Mouse (Mus musculus): ENCODE data around the gene Tmprss11a. TPM values are rescaled to one million over a fixed set of nuclear protein-coding genes. Genes with fewer than 3 reads are reported as not detected.

The Tmprss11a gene
- polyA plus RNA-seq, 1 experiment from 2014 or later = not detected

DNA sequence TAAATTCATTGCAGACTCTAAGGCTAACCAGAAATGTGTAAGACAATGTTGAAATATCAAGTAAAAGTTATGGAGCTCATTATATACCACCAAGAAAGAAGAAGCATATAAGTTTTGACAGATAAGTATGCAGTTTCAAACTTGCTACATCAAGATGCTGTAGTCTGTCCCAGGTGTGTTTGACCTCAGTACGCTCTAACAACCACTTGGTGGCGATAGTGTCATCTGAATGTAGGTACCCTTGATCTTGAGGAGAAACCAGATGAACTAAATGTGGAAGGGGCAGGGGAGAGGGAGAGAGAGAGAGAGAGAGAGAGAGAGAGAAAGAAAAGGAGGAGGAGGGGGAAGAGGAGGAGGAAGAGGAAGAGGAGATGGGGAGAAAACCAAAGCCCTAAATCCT lies 36.1 kb downstream of the Tmprss11a start:
- Histone ChIP-seq H3K4me3 (ENCODE audit: low read length) (no peak overlapping the region), H3K4me1 (ENCODE audit: control insufficient read depth, insufficient read depth, low read length) (no peaks in the 10 kb centered on the region), H3K27me3 (ENCODE audit: control insufficient read depth, insufficient read depth, low read length) (no peaks in the 10 kb centered on the region), H3K9ac (ENCODE audit: low read depth, low read length) (no peak overlapping the region), H3K36me3 (ENCODE audit: control insufficient read depth, insufficient read depth, low read length) (no peaks in the 10 kb centered on the region), H3K27ac (ENCODE audit: low read depth, low read length) (no peak overlapping the region), H3K9me3 (ENCODE audit: control insufficient read depth, low read length) (no peaks in the 10 kb centered on the region), H3K4me2 (replicated peaks; ENCODE audit: low read depth, low read length) (no peak overlapping the region)
- ATAC-seq (ENCODE audit: low FRiP score, low TSS enrichment) = peak; percentile 71; the same call in 1 of the 2 replicates
- WGBS = 5% methylated on average over 2 of the region's 2 CpGs

DNA sequence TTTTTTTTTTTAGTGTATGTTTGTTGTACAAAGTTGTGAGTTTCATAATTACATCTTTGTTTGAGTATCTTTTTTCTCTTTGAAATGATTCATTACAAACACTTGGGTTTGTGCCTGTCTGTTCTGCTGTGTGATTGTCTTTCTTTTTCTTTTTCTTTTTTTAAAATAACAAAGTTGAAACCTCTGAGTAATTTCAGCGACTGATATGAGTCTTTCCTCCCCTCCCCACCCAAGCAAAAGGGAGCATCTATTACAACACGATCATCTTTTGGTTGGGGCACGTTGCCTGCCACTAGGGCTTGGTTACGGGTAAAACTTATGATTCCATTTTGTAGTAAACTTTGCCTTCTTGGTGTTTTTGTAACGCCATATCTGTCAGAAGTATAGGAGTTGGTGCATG lies 37.7 kb downstream of the Tmprss11a start:
- no peaks in the 10 kb centered on the region for H3K9me3 ChIP-seq (ENCODE audit: control insufficient read depth, low read length)

DNA sequence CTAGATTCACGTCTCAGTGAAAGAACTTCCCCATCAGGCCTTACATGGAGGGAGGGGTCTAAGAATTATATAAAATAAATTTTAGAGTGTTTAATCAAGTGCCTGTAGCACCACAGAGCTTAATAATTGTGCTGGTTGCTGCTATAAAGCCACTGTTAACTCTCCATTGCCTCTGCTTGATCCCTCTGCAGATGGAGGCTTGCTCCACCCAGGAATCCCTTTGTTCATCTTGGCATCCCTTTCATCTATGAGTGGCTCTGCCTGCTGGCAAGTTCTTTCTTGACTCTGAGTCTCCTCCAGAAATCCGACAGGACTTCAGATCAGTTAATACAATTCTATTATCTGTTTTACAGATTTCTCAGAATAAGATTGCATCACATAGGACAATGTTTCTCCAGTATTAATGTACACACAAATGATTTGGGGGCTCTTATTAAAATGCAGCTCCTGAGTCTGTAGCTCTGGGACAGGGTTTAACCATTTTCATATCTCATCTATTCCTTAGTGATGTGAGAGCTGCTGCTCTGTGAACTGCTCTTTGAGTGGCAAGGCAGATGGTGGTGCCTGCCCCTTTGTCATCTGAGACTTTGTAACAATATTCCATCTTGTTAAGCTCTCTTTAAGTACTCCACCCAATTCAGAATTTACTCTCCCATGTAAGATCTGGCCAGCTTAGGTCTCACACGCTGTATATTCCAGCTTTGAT lies 47.3 kb downstream of the Tmprss11a start:
- Histone ChIP-seq H3K4me2 (replicated peaks; ENCODE audit: low read depth, low read length) (no peak overlapping the region), H3K36me3 (ENCODE audit: control insufficient read depth, insufficient read depth, low read length) (no peaks in the 10 kb centered on the region), H3K4me1 (ENCODE audit: control insufficient read depth, insufficient read depth, low read length) (no peaks in the 10 kb centered on the region), H3K9ac (ENCODE audit: low read depth, low read length) (no peak overlapping the region), H3K27ac (ENCODE audit: low read depth, low read length) (no peak overlapping the region), H3K27me3 (ENCODE audit: control insufficient read depth, insufficient read depth, low read length) (no peaks in the 10 kb centered on the region), H3K4me3 (ENCODE audit: low read length) (no peak overlapping the region), H3K9me3 (ENCODE audit: control insufficient read depth, low read length) (no peaks in the 10 kb centered on the region)
- no peak for ATAC-seq (ENCODE audit: low FRiP score, low TSS enrichment)
- 44% methylated on average over 3 of the region's 3 CpGs for WGBS

More for the DNA sequence above, 37.7 kb downstream of the Tmprss11a start:
- Histone ChIP-seq H3K36me3 (ENCODE audit: control insufficient read depth, insufficient read depth, low read length) (no peaks in the 10 kb centered on the region), H3K27me3 (ENCODE audit: control insufficient read depth, insufficient read depth, low read length) (no peaks in the 10 kb centered on the region), H3K4me3 (ENCODE audit: low read length) (no peak overlapping the region), H3K4me2 (replicated peaks; ENCODE audit: low read depth, low read length) (no peak overlapping the region), H3K4me1 (ENCODE audit: control insufficient read depth, insufficient read depth, low read length) (no peaks in the 10 kb centered on the region), H3K27ac (ENCODE audit: low read depth, low read length) (no peak overlapping the region), H3K9ac (ENCODE audit: low read depth, low read length) (no peak overlapping the region)
- 77% methylated on average over 5 of the region's 5 CpGs for WGBS
- no peak for ATAC-seq (ENCODE audit: low FRiP score, low TSS enrichment)

DNA sequence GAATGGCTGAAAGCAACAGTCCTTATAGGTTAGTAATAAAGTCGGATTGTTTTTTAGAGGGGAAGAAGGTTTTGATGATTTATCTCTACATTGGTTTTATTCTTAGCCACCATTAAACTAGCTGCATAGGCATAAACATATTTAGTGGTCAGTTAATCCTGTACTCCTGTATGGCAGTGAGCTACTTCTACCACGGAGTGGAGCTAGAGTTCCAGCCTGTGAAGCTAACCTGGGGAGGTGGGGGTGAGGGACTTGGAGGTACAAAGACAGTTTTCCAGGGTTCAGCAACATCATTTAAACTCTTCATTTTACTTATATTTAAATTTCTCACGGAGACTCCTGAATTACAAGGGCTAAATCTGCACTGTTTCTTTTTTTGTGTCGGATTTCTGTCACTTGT lies 49.3 kb downstream of the Tmprss11a start:
- Histone ChIP-seq H3K9ac (ENCODE audit: low read depth, low read length) (no peak overlapping the region), H3K36me3 (ENCODE audit: control insufficient read depth, insufficient read depth, low read length) (no peaks in the 10 kb centered on the region), H3K4me3 (ENCODE audit: low read length) (no peak overlapping the region), H3K4me1 (ENCODE audit: control insufficient read depth, insufficient read depth, low read length) (no peaks in the 10 kb centered on the region), H3K4me2 (replicated peaks; ENCODE audit: low read depth, low read length) (no peak overlapping the region), H3K9me3 (ENCODE audit: control insufficient read depth, low read length) (no peaks in the 10 kb centered on the region), H3K27ac (ENCODE audit: low read depth, low read length) (no peak overlapping the region), H3K27me3 (ENCODE audit: control insufficient read depth, insufficient read depth, low read length) (no peaks in the 10 kb centered on the region)
- ATAC-seq (ENCODE audit: low FRiP score, low TSS enrichment) = no peak
- WGBS = 22% methylated on average over 4 of the region's 4 CpGs

DNA sequence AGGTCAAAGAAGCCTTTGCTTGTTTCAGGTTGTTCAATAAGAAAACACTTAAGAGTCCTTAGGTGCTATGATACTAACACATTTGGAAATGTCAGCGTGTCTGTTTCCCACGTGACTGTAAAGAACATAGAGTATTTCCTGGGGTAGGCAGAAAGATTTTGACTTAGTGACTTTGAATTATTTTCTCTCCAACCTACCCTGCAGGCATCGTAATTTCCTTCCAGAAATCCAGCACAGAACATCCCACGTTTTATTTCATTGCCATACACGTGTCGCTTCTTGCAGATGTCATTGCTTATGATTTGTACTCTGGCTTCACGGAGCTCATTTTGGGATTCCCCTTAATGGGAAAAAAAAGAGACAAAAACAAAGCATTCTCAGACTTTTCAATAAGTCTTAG lies 54.5 kb downstream of the Tmprss11a start:
- no peaks in the 10 kb centered on the region for H3K4me1 ChIP-seq (ENCODE audit: control insufficient read depth, insufficient read depth, low read length)
- 70% methylated on average over 7 of the region's 7 CpGs for WGBS
- H3K9ac ChIP-seq (ENCODE audit: low read depth, low read length) = no peak overlapping the region
- no peaks in the 10 kb centered on the region for H3K36me3 ChIP-seq (ENCODE audit: control insufficient read depth, insufficient read depth, low read length)
- H3K27ac ChIP-seq (ENCODE audit: low read depth, low read length) = no peak overlapping the region
- H3K4me2 ChIP-seq (replicated peaks; ENCODE audit: low read depth, low read length) = no peak overlapping the region
- no peaks in the 10 kb centered on the region for H3K27me3 ChIP-seq (ENCODE audit: control insufficient read depth, insufficient read depth, low read length)
- H3K9me3 ChIP-seq (ENCODE audit: control insufficient read depth, low read length) = no peaks in the 10 kb centered on the region
- no peak for ATAC-seq (ENCODE audit: low FRiP score, low TSS enrichment)
- H3K4me3 ChIP-seq (ENCODE audit: low read length) = no peak overlapping the region

DNA sequence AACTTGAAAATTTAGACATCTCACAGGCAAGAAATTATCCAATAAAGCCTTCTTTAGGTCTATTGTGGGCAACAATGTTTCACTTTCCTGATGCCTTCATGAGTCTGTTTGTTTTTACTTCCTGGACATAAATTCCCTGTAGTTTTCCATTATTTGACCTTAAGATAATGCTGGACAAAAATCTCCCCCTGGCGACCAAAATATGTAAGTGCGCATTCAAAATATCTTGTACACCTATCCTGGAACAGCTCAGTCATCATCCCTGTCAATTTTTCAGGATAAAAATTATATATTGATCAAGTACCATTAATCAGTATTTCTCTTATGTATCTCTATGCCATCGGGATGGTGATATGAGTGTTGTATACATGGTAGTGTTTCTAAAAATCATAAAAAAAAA lies 58.0 kb downstream of the Tmprss11a start:
- ATAC-seq (ENCODE audit: low FRiP score, low TSS enrichment) = no peak
- H3K27ac ChIP-seq (ENCODE audit: low read depth, low read length) = no peak overlapping the region
- no peak overlapping the region for H3K4me3 ChIP-seq (ENCODE audit: low read length)
- 19% methylated on average over 3 of the region's 3 CpGs for WGBS
- H3K4me2 ChIP-seq (replicated peaks; ENCODE audit: low read depth, low read length) = no peak overlapping the region
- H3K9ac ChIP-seq (ENCODE audit: low read depth, low read length) = no peak overlapping the region
- H3K27me3 ChIP-seq (ENCODE audit: control insufficient read depth, insufficient read depth, low read length) = no peaks in the 10 kb centered on the region
- no peaks in the 10 kb centered on the region for H3K4me1 ChIP-seq (ENCODE audit: control insufficient read depth, insufficient read depth, low read length)
- H3K9me3 ChIP-seq (ENCODE audit: control insufficient read depth, low read length) = no peaks in the 10 kb centered on the region
- H3K36me3 ChIP-seq (ENCODE audit: control insufficient read depth, insufficient read depth, low read length) = no peaks in the 10 kb centered on the region

DNA sequence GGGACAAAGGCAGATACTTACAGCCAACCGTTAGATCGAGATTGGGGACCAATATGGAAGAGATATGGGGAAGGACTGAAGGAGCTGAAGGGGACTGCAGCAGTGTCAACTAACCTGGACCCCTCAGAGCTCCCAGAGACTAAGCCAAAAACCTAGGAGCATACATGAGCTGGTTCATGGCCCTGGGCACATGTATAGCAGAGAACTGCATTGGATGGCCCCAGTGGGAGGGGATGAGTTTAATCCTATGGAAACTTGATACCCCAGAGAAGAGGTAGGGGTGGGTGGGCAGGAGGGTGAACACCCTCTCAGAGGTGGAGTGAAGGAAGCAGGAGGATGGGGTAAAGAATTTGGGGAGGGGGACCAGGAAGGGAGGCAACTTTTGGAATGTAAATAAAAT lies 60.8 kb downstream of the Tmprss11a start:
- no peak overlapping the region for H3K4me3 ChIP-seq (ENCODE audit: low read length)
- H3K9me3 ChIP-seq (ENCODE audit: control insufficient read depth, low read length) = no peaks in the 10 kb centered on the region
- H3K36me3 ChIP-seq (ENCODE audit: control insufficient read depth, insufficient read depth, low read length) = no peaks in the 10 kb centered on the region
- no peaks in the 10 kb centered on the region for H3K4me1 ChIP-seq (ENCODE audit: control insufficient read depth, insufficient read depth, low read length)
- no peak overlapping the region for H3K27ac ChIP-seq (ENCODE audit: low read depth, low read length)
- no peak overlapping the region for H3K9ac ChIP-seq (ENCODE audit: low read depth, low read length)
- 81% methylated on average over 2 of the region's 2 CpGs for WGBS
- H3K27me3 ChIP-seq (ENCODE audit: control insufficient read depth, insufficient read depth, low read length) = no peaks in the 10 kb centered on the region
- no peak for ATAC-seq (ENCODE audit: low FRiP score, low TSS enrichment)
- no peak overlapping the region for H3K4me2 ChIP-seq (replicated peaks; ENCODE audit: low read depth, low read length)

DNA sequence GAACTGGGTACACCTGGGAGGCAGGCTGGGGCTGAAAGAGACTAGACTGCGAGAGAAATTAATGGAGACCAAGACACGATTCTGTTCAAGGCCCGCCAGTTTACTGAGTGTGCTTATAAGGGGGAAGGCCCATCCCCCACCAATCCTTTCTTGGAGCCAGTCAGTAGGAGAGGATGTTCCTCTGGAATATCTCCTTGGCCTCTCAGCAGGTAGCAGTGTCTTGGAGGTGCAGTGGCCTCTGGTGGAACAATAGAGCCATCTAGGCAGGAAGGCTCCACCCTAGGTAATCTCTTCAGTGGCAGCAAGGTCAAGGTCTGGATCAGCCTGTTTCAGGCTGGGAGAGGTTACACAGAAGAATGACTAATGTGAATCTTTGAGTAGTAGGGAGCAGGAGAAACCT lies 61.6 kb downstream of the Tmprss11a start:
- H3K27ac ChIP-seq (ENCODE audit: low read depth, low read length) = no peak overlapping the region
- H3K4me1 ChIP-seq (ENCODE audit: control insufficient read depth, insufficient read depth, low read length) = no peaks in the 10 kb centered on the region
- H3K36me3 ChIP-seq (ENCODE audit: control insufficient read depth, insufficient read depth, low read length) = no peaks in the 10 kb centered on the region
- no peaks in the 10 kb centered on the region for H3K9me3 ChIP-seq (ENCODE audit: control insufficient read depth, low read length)
- ATAC-seq (ENCODE audit: low FRiP score, low TSS enrichment) = no peak
- H3K4me3 ChIP-seq (ENCODE audit: low read length) = no peak overlapping the region
- H3K9ac ChIP-seq (ENCODE audit: low read depth, low read length) = no peak overlapping the region
- 83% methylated on average over 3 of the region's 3 CpGs for WGBS
- no peak overlapping the region for H3K4me2 ChIP-seq (replicated peaks; ENCODE audit: low read depth, low read length)
- H3K27me3 ChIP-seq (ENCODE audit: control insufficient read depth, insufficient read depth, low read length) = no peaks in the 10 kb centered on the region

DNA sequence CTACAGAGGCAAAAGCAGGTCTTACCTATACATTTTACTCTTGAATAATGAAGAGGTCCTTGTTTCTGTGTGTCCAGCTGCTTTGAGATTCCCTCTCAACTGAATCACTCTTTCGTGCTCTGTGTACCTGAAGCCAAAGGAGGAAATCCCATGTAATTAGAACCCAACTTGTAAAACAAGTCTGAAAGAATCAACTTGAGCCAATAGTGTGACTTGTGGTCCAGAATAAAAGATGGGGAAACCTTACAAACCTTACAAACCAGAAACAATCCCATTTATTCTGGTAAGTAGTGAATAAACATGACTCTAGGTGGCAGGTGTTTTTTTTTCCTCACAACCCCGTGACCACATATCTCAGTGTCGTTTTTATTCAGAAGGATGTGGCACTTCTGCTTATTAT lies 95.5 kb downstream of the Tmprss11a start, which contains the start of gene Tmprss11d:
Gene Tmprss11d (minus strand): TSS at position 101 of the 400 bp plus-strand sequence.
- no peak within 1 kb of the TSS for H3K27ac ChIP-seq (ENCODE audit: low read depth, low read length)
- no peak for ATAC-seq (ENCODE audit: low FRiP score, low TSS enrichment)
- WGBS = 68% methylated on average over 3 of the region's 3 CpGs

More for the DNA sequence above, 95.5 kb downstream of the Tmprss11a start, which contains the start of gene Tmprss11d:
- H3K9me3 ChIP-seq (ENCODE audit: control insufficient read depth, low read length) = no peaks in the 10 kb centered on the region
- H3K4me2 ChIP-seq (replicated peaks; ENCODE audit: low read depth, low read length) = no peak within 1 kb of the TSS
- no peaks in the 10 kb centered on the region for H3K4me1 ChIP-seq (ENCODE audit: control insufficient read depth, insufficient read depth, low read length)
- H3K9ac ChIP-seq (ENCODE audit: low read depth, low read length) = no peak within 1 kb of the TSS
- no peak within 1 kb of the TSS for H3K4me3 ChIP-seq (ENCODE audit: low read length)
- H3K27me3 ChIP-seq (ENCODE audit: control insufficient read depth, insufficient read depth, low read length) = no peaks in the 10 kb centered on the region
- H3K36me3 ChIP-seq (ENCODE audit: control insufficient read depth, insufficient read depth, low read length) = no peaks in the 10 kb centered on the region
